ENCODE assay signal across 9 mouse cellular contexts in the genomic region with DNA sequence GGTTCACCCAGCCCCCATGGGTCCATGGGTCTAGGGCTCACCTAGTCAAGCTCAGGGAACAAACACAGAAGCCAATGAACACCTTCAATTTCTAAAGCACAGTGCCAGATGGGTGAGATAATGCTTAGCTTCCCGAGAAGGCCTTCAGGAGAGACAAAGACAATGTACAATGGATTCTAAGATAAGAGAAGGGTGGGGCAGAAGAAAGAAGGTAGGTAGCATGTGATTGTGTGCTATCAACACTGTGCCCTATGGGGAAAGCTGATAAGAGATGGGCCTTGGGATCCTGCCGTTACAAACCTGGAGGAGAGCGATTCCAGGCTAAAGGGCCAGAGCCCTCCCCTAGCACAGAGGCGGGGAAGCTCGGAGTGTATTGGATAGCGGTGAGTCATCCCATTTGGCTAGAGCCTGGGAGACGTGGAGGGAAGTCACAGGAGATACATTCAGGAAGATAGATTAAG. TPM values are rescaled to one million over a fixed set of nuclear protein-coding genes. Genes with fewer than 3 reads are reported as not detected.
DNase-seq lines count a peak whose midpoint lies in the region; ATAC-seq and TF ChIP-seq lines count a peak whose summit lies in the region.
"Had no signal": no experiment of that assay in that cellular context is flagged by ENCODE, and none has a peak within 500 bp of the region (broad histone marks: within the 10 kb centered on the region; RNA-seq: fewer than 3 reads in every experiment).

No protein-coding gene starts in this region.

- DNase-seq in adrenal gland, adult (ENCODE audit: inconsistent age in 2 of 2, low spot score in 1 of 2) = peak; percentile 56 to 74
- no peak for DNase-seq in adrenal gland, postnatal 4 days (ENCODE audit: low spot score in 2 of 2)
- peak; percentile 55 for DNase-seq in lung, postnatal 0 days (ENCODE audit: low spot score)
- no peak for DNase-seq in lung, postnatal 4 days
- DNase-seq in heart, postnatal 4 days = peak; percentile 32
- no peak for DNase-seq in kidney, postnatal 25 days
- DNase-seq in retina, postnatal 1 day = no peak
- DNase-seq: left cerebral cortex, postnatal 4 days had no signal

- no peaks in the 10 kb centered on the region for H3K27me3 ChIP-seq in lung, postnatal 0 days (replicated peaks; ENCODE audit: insufficient read depth, low read length)
- no peaks in the 10 kb centered on the region for H3K27me3 ChIP-seq in stomach, embryonic 16.5 days (ENCODE audit: control insufficient read depth, insufficient read depth, low read length)

- no peak for TF ChIP-seq CTCF in lung, postnatal 0 days (IDR thresholded peaks at IDR 0.05)

- H3K4me2 ChIP-seq in lung, postnatal 0 days (replicated peaks; ENCODE audit: low read depth, low read length) = no peak overlapping the region
- H3K4me2 ChIP-seq in stomach, embryonic 16.5 days (ENCODE audit: low read depth, low read length) = no peak overlapping the region

- no peak overlapping the region for H3K9ac ChIP-seq in lung, postnatal 0 days (replicated peaks; ENCODE audit: low read depth)
- 0 out of 2 replicates have a peak overlapping the region, but pooled peaks have one; percentile 8 for H3K9ac ChIP-seq in stomach, embryonic 16.5 days (ENCODE audit: low read length)

- WGBS in lung, postnatal 0 days = 39% methylated on average over 7 of the region's 7 CpGs
- WGBS in stomach, embryonic 16.5 days = 16% methylated on average over 7 of the region's 7 CpGs

- no peak for TF ChIP-seq EP300 in lung, postnatal 0 days (IDR thresholded peaks at IDR 0.05)

- H3K36me3 ChIP-seq in lung, postnatal 0 days (ENCODE audit: insufficient read depth, low read length) = no peaks in the 10 kb centered on the region
- H3K36me3 ChIP-seq in stomach, embryonic 16.5 days (ENCODE audit: control insufficient read depth, insufficient read depth, low read length) = no peaks in the 10 kb centered on the region

- H3K4me3 ChIP-seq in lung, postnatal 0 days (ENCODE audit: low read depth, low read length) = no peak overlapping the region
- no peak overlapping the region for H3K4me3 ChIP-seq in stomach, embryonic 16.5 days (replicated peaks; ENCODE audit: low read length)

- peak; percentile 60; the same call in 1 of the 2 replicates for ATAC-seq in lung, postnatal 0 days
- peak; percentile 82 for ATAC-seq in stomach, embryonic 16.5 days (ENCODE audit: insufficient read depth, low FRiP score)

- H3K27ac ChIP-seq in lung, postnatal 0 days (ENCODE audit: low read length) = no peak overlapping the region
- H3K27ac ChIP-seq in stomach, embryonic 16.5 days (ENCODE audit: low read length) = no peak overlapping the region

- H3K9me3 ChIP-seq in lung, postnatal 0 days (ENCODE audit: low read length) = no peaks in the 10 kb centered on the region
- H3K9me3 ChIP-seq in stomach, embryonic 16.5 days (replicated peaks; ENCODE audit: control insufficient read depth, low read length) = no peaks in the 10 kb centered on the region

- no peaks in the 10 kb centered on the region for H3K4me1 ChIP-seq in lung, postnatal 0 days (ENCODE audit: insufficient read depth, low read depth, low read length)
- H3K4me1 ChIP-seq in stomach, embryonic 16.5 days (ENCODE audit: control insufficient read depth, insufficient read depth, low read length) = peaks cover 4% of the 10 kb centered on the region; the same call in 1 of the 2 replicates

RNA-seq across cellular contexts. Expression of a gene that starts 12.7 kb away (rescaled TPM):
- 1 to 10 TPM in 1 of 2 experiments, under 1 TPM in 1; 0.92 to 3.1 TPM for total RNA-seq in adrenal gland, postnatal 4 days (2021)
- 14.9 TPM in 2 replicates for polyA plus RNA-seq in lung, postnatal 0 days (2015; fragmentation: Nextera tagmentation; extraction: Ambion mirVana)
- 10 to 100 TPM; 13.7 to 15.4 TPM for total RNA-seq in heart, postnatal 4 days (2021)
- 1.8 and 1.9 TPM in 2 replicates for polyA plus RNA-seq in stomach, embryonic 16.5 days (2015; fragmentation: Nextera tagmentation; extraction: Ambion mirVana)

Comparison
In these comparisons a context has a peak if more than half of its experiments do, and no peak if none do; other contexts are left out.
1. DNase-seq: peak in adrenal gland, adult (2 of 2), lung, postnatal 0 days (single experiment) and heart, postnatal 4 days (single experiment); none in adrenal gland, postnatal 4 days (0 of 2), lung, postnatal 4 days (0 of 2), kidney, postnatal 25 days (0 of 2) and retina, postnatal 1 day (single experiment).